Mouse (Mus musculus): ENCODE data around the gene Cd247. TPM values are rescaled to one million over a fixed set of nuclear protein-coding genes. Genes with fewer than 3 reads are reported as not detected.

The Cd247 gene
- polyA plus RNA-seq, 1 experiment: 663 TPM

DNA sequence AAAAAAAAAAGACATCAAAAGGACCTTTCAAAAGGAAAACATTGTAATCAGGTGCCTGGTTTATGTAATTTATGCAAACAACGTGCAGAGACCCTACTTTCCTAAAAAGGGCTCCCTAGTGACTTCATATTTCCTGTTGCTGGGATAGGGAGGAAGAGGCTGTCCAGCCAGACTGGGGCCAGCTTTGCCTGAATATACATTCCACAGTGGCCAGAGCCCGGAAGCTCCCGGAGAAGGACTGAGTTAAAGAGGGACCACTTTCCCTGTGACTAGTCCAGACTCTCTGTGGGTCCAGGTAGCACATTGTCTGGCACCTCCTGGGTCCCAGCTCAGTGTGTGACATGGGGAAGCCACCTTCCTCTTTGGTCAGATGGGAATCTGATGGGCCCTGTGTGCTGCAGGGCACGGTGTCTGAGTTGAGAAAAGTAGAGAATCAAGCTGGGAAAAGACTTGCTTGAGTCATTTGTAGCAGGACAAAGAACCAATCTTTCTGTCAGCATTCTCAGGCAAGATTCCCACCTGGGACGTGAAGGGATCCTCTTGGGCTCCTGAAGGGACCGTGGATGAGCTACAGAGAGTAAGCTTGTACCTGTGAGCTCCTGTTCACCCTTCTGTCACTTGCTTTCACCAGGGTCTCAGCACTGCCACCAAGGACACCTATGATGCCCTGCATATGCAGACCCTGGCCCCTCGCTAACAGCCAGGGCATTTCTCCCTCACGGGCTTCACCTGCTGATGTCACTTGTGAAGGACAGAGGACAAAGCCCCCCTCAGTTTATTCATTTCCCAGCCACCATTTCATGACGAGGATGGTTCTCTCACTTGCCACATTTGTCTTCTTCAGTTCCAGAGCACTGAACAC lies 72.1 kb downstream of the Cd247 start:
- peaks cover 54% of the 10 kb centered on the region for H3K36me3 ChIP-seq (ENCODE audit: control insufficient read depth, insufficient read depth, low read length)
- DNase-seq: no peak
- no peak overlapping the region for H3K27ac ChIP-seq (ENCODE audit: control insufficient read depth, insufficient read depth, low read length)
- H3K4me1 ChIP-seq (replicated peaks; ENCODE audit: control insufficient read depth, insufficient read depth, low read length): peaks cover 6% of the 10 kb centered on the region
- no peak overlapping the region for H3K4me3 ChIP-seq (ENCODE audit: control insufficient read depth, insufficient read depth, low read length)
- 91% methylated on average over 9 of the region's 9 CpGs for WGBS
- H3K27me3 ChIP-seq (ENCODE audit: control insufficient read depth, insufficient read depth, low read length): no peaks in the 10 kb centered on the region
- no peak for TF ChIP-seq POLR2A (IDR thresholded peaks at IDR 0.05; ENCODE audit: control insufficient read depth, extremely low read depth, insufficient read depth, low read length, poor library complexity)
- TF ChIP-seq CTCF (IDR thresholded peaks at IDR 0.05; ENCODE audit: borderline replicate concordance, control insufficient read depth, extremely low read depth, insufficient read depth, low read length, poor library complexity): no peak

DNA sequence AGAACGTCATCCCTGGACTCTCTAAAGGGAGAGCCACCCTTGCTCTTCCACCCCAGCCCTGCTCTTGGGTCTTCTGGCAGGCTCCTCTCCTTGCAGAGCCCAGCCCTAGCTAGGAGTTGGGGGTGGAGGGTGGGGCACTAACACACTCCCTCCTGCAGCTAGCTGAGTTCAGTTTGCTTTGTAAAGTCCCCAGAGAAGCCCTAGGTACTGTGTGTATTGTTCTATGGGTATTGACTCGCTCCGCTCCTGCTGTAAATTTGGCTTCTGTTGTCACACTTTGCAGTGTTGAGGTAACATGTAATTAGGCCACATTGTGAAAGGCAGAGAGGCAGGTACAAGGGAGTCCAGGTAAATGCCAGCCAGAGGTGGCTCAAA lies 72.7 kb downstream of the Cd247 start:
- H3K27ac ChIP-seq (ENCODE audit: control insufficient read depth, insufficient read depth, low read length): no peak overlapping the region
- 96% methylated on average over 3 of the region's 3 CpGs for WGBS
- H3K27me3 ChIP-seq (ENCODE audit: control insufficient read depth, insufficient read depth, low read length): no peaks in the 10 kb centered on the region
- no peak overlapping the region for H3K4me3 ChIP-seq (ENCODE audit: control insufficient read depth, insufficient read depth, low read length)
- H3K36me3 ChIP-seq (ENCODE audit: control insufficient read depth, insufficient read depth, low read length): peaks cover 48% of the 10 kb centered on the region
- H3K4me1 ChIP-seq (replicated peaks; ENCODE audit: control insufficient read depth, insufficient read depth, low read length): peaks cover 6% of the 10 kb centered on the region
- TF ChIP-seq POLR2A (IDR thresholded peaks at IDR 0.05; ENCODE audit: control insufficient read depth, extremely low read depth, insufficient read depth, low read length, poor library complexity): no peak
- no peak for TF ChIP-seq CTCF (IDR thresholded peaks at IDR 0.05; ENCODE audit: borderline replicate concordance, control insufficient read depth, extremely low read depth, insufficient read depth, low read length, poor library complexity)
- DNase-seq: no peak

DNA sequence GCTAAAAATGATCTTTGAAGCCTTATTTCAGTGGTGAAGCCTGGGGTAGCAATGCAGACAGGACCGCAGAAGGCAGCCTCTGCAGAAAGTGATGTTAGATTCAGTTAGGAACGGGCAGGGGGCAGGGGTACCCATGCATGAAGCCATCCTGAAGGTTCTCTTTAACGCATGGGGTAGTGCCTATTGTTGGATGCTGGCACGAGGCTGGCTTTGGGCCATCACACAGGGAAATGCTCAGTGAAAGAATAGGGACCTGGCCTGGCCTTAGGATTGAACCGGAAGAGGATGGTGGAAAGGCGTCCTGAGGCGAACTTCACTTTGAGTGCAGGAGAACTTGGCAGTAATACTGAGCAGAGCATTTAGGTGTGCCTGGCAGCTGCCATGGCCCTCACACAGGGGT lies 73.6 kb downstream of the Cd247 start:
- H3K36me3 ChIP-seq (ENCODE audit: control insufficient read depth, insufficient read depth, low read length): peaks cover 40% of the 10 kb centered on the region
- no peaks in the 10 kb centered on the region for H3K27me3 ChIP-seq (ENCODE audit: control insufficient read depth, insufficient read depth, low read length)
- H3K4me3 ChIP-seq (ENCODE audit: control insufficient read depth, insufficient read depth, low read length): no peak overlapping the region
- no peak overlapping the region for H3K27ac ChIP-seq (ENCODE audit: control insufficient read depth, insufficient read depth, low read length)
- whole genome bisulfite sequencing: 97% methylated on average over 7 of the region's 7 CpGs
- peaks cover 6% of the 10 kb centered on the region for H3K4me1 ChIP-seq (replicated peaks; ENCODE audit: control insufficient read depth, insufficient read depth, low read length)
- TF ChIP-seq POLR2A (IDR thresholded peaks at IDR 0.05; ENCODE audit: control insufficient read depth, extremely low read depth, insufficient read depth, low read length, poor library complexity): no peak
- no peak for TF ChIP-seq CTCF (IDR thresholded peaks at IDR 0.05; ENCODE audit: borderline replicate concordance, control insufficient read depth, extremely low read depth, insufficient read depth, low read length, poor library complexity)
- DNase-seq: no peak

DNA sequence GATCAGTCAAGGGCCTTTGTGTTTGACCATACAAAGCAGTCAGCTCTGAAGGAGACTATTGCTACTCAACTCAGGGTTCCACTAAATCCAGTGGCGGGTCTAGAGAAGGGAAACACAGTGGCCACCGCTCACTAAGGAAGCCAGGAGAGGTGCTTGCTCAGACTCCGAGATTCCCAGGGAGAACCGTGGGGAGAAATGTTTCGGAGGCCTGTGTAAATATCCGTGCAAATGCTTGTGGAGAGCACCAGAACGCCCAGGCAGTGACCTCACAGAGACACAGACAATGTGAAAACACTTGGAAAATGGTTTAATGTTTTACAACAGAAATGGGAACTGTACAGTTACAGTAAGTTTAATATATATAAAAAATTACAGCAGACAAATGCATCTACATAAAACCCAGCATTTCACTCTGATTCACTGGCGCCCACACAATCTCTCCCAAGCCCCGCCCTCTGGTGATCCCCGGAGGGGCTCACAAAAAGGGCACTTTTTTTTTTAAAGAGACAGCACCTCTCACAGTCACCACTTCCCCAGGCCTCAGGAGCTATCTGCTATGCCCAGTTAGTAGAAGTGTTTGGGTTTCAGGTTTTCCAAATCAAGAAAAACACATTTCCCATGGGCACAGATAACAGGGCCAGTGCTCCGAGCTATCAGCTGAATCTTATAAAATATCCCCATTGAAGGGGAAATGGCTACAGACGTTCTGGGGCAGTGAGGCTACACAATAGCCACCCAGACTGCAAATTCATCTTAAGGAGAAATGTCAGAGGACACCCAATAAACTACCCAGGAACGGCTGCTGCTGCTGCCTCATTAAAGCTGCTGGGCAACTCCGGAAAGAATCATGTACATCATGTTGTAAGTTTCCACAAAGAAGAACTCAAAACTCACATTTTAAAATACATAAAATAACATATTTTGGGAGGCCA lies 76.6 kb downstream of the Cd247 start:
- TF ChIP-seq POLR2A (IDR thresholded peaks at IDR 0.05; ENCODE audit: control insufficient read depth, extremely low read depth, insufficient read depth, low read length, poor library complexity) (no peak), CTCF (IDR thresholded peaks at IDR 0.05; ENCODE audit: borderline replicate concordance, control insufficient read depth, extremely low read depth, insufficient read depth, low read length, poor library complexity) (no peak)
- no peak for DNase-seq
- Histone ChIP-seq H3K36me3 (ENCODE audit: control insufficient read depth, insufficient read depth, low read length) (peaks cover 17% of the 10 kb centered on the region), H3K4me1 (replicated peaks; ENCODE audit: control insufficient read depth, insufficient read depth, low read length) (peaks cover 6% of the 10 kb centered on the region), H3K4me3 (ENCODE audit: control insufficient read depth, insufficient read depth, low read length) (no peak overlapping the region), H3K27ac (ENCODE audit: control insufficient read depth, insufficient read depth, low read length) (no peak overlapping the region), H3K27me3 (ENCODE audit: control insufficient read depth, insufficient read depth, low read length) (no peaks in the 10 kb centered on the region)
- 86% methylated on average over 14 of the region's 14 CpGs for WGBS

- Histone ChIP-seq H3K27me3 (ENCODE audit: control insufficient read depth, insufficient read depth, low read length) (no peaks in the 10 kb centered on the region), H3K27ac (ENCODE audit: control insufficient read depth, insufficient read depth, low read length) (no peak overlapping the region), H3K4me3 (ENCODE audit: control insufficient read depth, insufficient read depth, low read length) (no peak overlapping the region), H3K36me3 (ENCODE audit: control insufficient read depth, insufficient read depth, low read length) (peaks cover 2% of the 10 kb centered on the region), H3K4me1 (replicated peaks; ENCODE audit: control insufficient read depth, insufficient read depth, low read length) (peaks cover 6% of the 10 kb centered on the region)
- DNase-seq: no peak
- WGBS: 69% methylated on average over 5 of the region's 5 CpGs
- TF ChIP-seq CTCF (IDR thresholded peaks at IDR 0.05; ENCODE audit: borderline replicate concordance, control insufficient read depth, extremely low read depth, insufficient read depth, low read length, poor library complexity) (no peak), POLR2A (IDR thresholded peaks at IDR 0.05; ENCODE audit: control insufficient read depth, extremely low read depth, insufficient read depth, low read length, poor library complexity) (no peak)
These were observed 78.3 kb downstream of the Cd247 start for GRCm38 (mm10) chr1:165866630-165867280.

- no peak for DNase-seq
- H3K27ac ChIP-seq (ENCODE audit: control insufficient read depth, insufficient read depth, low read length): no peak overlapping the region
- WGBS: 95% methylated on average over 8 of the region's 8 CpGs
- no peaks in the 10 kb centered on the region for H3K27me3 ChIP-seq (ENCODE audit: control insufficient read depth, insufficient read depth, low read length)
- H3K4me1 ChIP-seq (replicated peaks; ENCODE audit: control insufficient read depth, insufficient read depth, low read length): peaks cover 6% of the 10 kb centered on the region
- H3K4me3 ChIP-seq (ENCODE audit: control insufficient read depth, insufficient read depth, low read length): no peak overlapping the region
- H3K36me3 ChIP-seq (ENCODE audit: control insufficient read depth, insufficient read depth, low read length): peaks cover 2% of the 10 kb centered on the region
- TF ChIP-seq POLR2A (IDR thresholded peaks at IDR 0.05; ENCODE audit: control insufficient read depth, extremely low read depth, insufficient read depth, low read length, poor library complexity) (no peak), CTCF (IDR thresholded peaks at IDR 0.05; ENCODE audit: borderline replicate concordance, control insufficient read depth, extremely low read depth, insufficient read depth, low read length, poor library complexity) (no peak)
These were observed 80.2 kb downstream of the Cd247 start for GRCm38 (mm10) chr1:165868659-165869058.

Data from thymus, adult 2 months (tissue).